Mouse (Mus musculus) lung, embryonic 14.5 days (tissue): ENCODE measurements around the gene H60b. TPM values are rescaled to one million over a fixed set of nuclear protein-coding genes. Genes with fewer than 3 reads are reported as not detected.
"Not testable (repeated sequence)": the region's sequence is repeated elsewhere in the genome, so short reads cannot be mapped to it uniquely, and the experiment has no call there.

ENCODE experiments used
- ATAC-seq: fragments of 200-750 bp; cut with Nextera tagmentation; 2 replicates; pipeline ENCODE4 v1.8.0; 2017; ENCODE audit warnings: mild to moderate bottlenecking, moderate TSS enrichment, moderate library complexity; ENCODE audit not compliant: insufficient read depth
- DNase-seq: peaks from one replicate; pipeline ENCODE4 v3.0.0-alpha.2; 2015
- H3K27ac ChIP-seq: fragments of 300-500 bp; sonication (generic); 2 replicates; pipeline ENCODE4 v1.5.1; 2014; ENCODE audit warnings: low read depth, mild to moderate bottlenecking, moderate library complexity
- H3K27me3 ChIP-seq: fragments of 300-500 bp; sonication (generic); 2 replicates; pipeline ENCODE4 v1.6.1; 2014; ENCODE audit warnings: low read length, control low read depth; ENCODE audit not compliant: insufficient read depth
- H3K36me3 ChIP-seq: fragments of 300-500 bp; sonication (generic); 2 replicates; pipeline ENCODE4 v1.6.1; 2014; ENCODE audit warnings: control low read depth; ENCODE audit not compliant: insufficient read depth
- H3K4me1 ChIP-seq: fragments of 300-500 bp; sonication (generic); 2 replicates; pipeline ENCODE4 v1.6.1; 2014; ENCODE audit warnings: antibody characterized with exemption, control low read depth; ENCODE audit not compliant: insufficient read depth
- H3K4me2 ChIP-seq: fragments of 300-500 bp; sonication (generic); 2 replicates; pipeline ENCODE4 v1.6.1; 2014; ENCODE audit warnings: mild to moderate bottlenecking
- H3K4me3 ChIP-seq: fragments of 300-500 bp; sonication (generic); 2 replicates; pipeline ENCODE4 v1.5.1; 2014; ENCODE audit warnings: low read depth, low read length
- H3K9ac ChIP-seq: fragments of 300-500 bp; sonication (generic); 2 replicates; pipeline ENCODE4 v1.6.1; 2014
- H3K9me3 ChIP-seq: fragments of 300-500 bp; sonication (generic); 2 replicates; pipeline ENCODE4 v1.6.1; 2016; ENCODE audit warnings: low read depth, low read length, control low read depth
- CTCF ChIP-seq: IDR thresholded peaks from 2 replicates; pipeline ENCODE4 v1.5.1; 2016; ENCODE audit warnings: antibody characterized with exemption, low read depth
- WGBS: fragments of 180-500 bp; shearing (Covaris S2); extraction: QIAGEN DNeasy Blood & Tissue Kit; methylation state at CpG from one replicate; pipeline ENCODE4 v1.1.7; 2014; 5-methylcytosine and 5-hydroxymethylcytosine counted together
- polyA plus RNA-seq: library from polyadenylated mRNA; unstranded; fragments of >200 nt; fragmentation: Nextera tagmentation; extraction: Ambion mirVana; gene quantifications from 2 replicates; pipeline ENCODE4 v1.2.1, GENCODE M21; 2014

H60b gene
- polyA plus RNA-seq, 1 experiment from 2014 or later, result 1.1 TPM

- WGBS, result under 1% methylated on average over 50 of the region's 50 CpGs
- Histone ChIP-seq H3K9ac (peak overlapping the region; percentile 79), H3K27ac (no peak overlapping the region), H3K4me1 (peaks cover 4% of the 10 kb centered on the region; the same call in 1 of the 2 replicates), H3K27me3 (peaks cover 44% of the 10 kb centered on the region), H3K9me3 (no peaks in the 10 kb centered on the region), H3K36me3 (no peaks in the 10 kb centered on the region), H3K4me2 (peak overlapping the region; percentile 84), H3K4me3 (peak overlapping the region; percentile 70)
- peak; percentile 49 for DNase-seq
- ATAC-seq, result peak; percentile 10; the same call in 1 of the 2 replicates
- no peak for TF ChIP-seq CTCF
These were observed 8.5 kb upstream of the H60b start for GRCm38 (mm10) chr10:22149691-22150465.

GRCm38 (mm10) chr10:22150593-22150992 is 7.8 kb upstream of the H60b start:
- peak overlapping the region; percentile 70 for H3K4me3 ChIP-seq
- no peak for TF ChIP-seq CTCF
- peaks cover 51% of the 10 kb centered on the region for H3K27me3 ChIP-seq
- H3K36me3 ChIP-seq, result no peaks in the 10 kb centered on the region
- DNase-seq (peak; percentile 55), ATAC-seq (no peak)
- no peak overlapping the region for H3K9ac ChIP-seq
- H3K4me1 ChIP-seq, result peaks cover 4% of the 10 kb centered on the region; the same call in 1 of the 2 replicates
- H3K9me3 ChIP-seq, result no peaks in the 10 kb centered on the region
- H3K4me2 ChIP-seq, result peak overlapping the region; percentile 84
- WGBS, result under 1% methylated on average over 27 of the region's 27 CpGs
- H3K27ac ChIP-seq, result no peak overlapping the region

- 1% methylated on average over 54 of the region's 55 CpGs for WGBS
- not testable (repeated sequence) for H3K4me1 ChIP-seq, H3K9ac ChIP-seq, H3K9me3 ChIP-seq, H3K36me3 ChIP-seq, ATAC-seq, H3K27ac ChIP-seq
- Histone ChIP-seq H3K4me2 (peak overlapping the region; percentile 84), H3K27me3 (peaks cover 57% of the 10 kb centered on the region), H3K4me3 (peak overlapping the region; percentile 15; the same call in 1 of the 2 replicates)
- DNase-seq, result peak; percentile 32
These were observed 7.1 kb upstream of the H60b start for GRCm38 (mm10) chr10:22151056-22151862.

GRCm38 (mm10) chr10:22151863-22152640 is 6.3 kb upstream of the H60b start:
- not testable (repeated sequence) for H3K36me3 ChIP-seq, H3K4me2 ChIP-seq, H3K27ac ChIP-seq, ATAC-seq, DNase-seq, H3K9ac ChIP-seq, H3K4me3 ChIP-seq, H3K4me1 ChIP-seq, H3K9me3 ChIP-seq
- 3% methylated on average over 11 of the region's 11 CpGs for WGBS
- peaks cover 65% of the 10 kb centered on the region for H3K27me3 ChIP-seq

GRCm38 (mm10) chr10:22153147-22153690 is 5.2 kb upstream of the H60b start:
- not testable (repeated sequence) for H3K9me3 ChIP-seq, H3K9ac ChIP-seq, H3K27ac ChIP-seq, H3K4me2 ChIP-seq, H3K36me3 ChIP-seq, H3K4me3 ChIP-seq, ATAC-seq, DNase-seq, H3K4me1 ChIP-seq
- 4% methylated on average over 6 of the region's 7 CpGs for WGBS
- H3K27me3 ChIP-seq, result peaks cover 77% of the 10 kb centered on the region

GRCm38 (mm10) chr10:22154127-22154526 is 4.3 kb upstream of the H60b start:
- ATAC-seq, H3K9me3 ChIP-seq, H3K27ac ChIP-seq, H3K4me1 ChIP-seq, H3K9ac ChIP-seq, H3K36me3 ChIP-seq: not testable (repeated sequence)
- WGBS, result under 1% methylated on average over 38 of the region's 38 CpGs
- Histone ChIP-seq H3K4me2 (peak overlapping the region; percentile 59), H3K27me3 (peaks cover 82% of the 10 kb centered on the region), H3K4me3 (peak overlapping the region; percentile 28)
- DNase-seq, result peak; percentile 51
